Mouse (Mus musculus) kidney, postnatal 0 days (tissue): ENCODE measurements around the gene Txlng. TPM values are rescaled to one million over a fixed set of nuclear protein-coding genes. Genes with fewer than 3 reads are reported as not detected.

ENCODE experiments used
- ATAC-seq: fragments of 200-750 bp; cut with Nextera tagmentation; replicated peaks from 2 replicates; pipeline ENCODE4 v1.8.0; 2017; ENCODE audit warnings: low read depth, moderate number of reproducible peaks, moderate TSS enrichment, moderate library complexity; ENCODE audit not compliant: low FRiP score
- DNase-seq: peaks from one replicate; pipeline ENCODE4 v3.0.0-alpha.2; 2016; ENCODE audit warnings: low spot score
- H3K27ac ChIP-seq: fragments of 300-500 bp; sonication (generic); 2 replicates; pipeline ENCODE4 v1.5.1; 2014; ENCODE audit warnings: mild to moderate bottlenecking
- H3K27me3 ChIP-seq: fragments of 300-500 bp; sonication (generic); 2 replicates; pipeline ENCODE4 v1.6.1; 2014; ENCODE audit warnings: low read length, mixed read lengths; ENCODE audit not compliant: insufficient read depth
- H3K36me3 ChIP-seq: fragments of 300-500 bp; sonication (generic); 2 replicates; pipeline ENCODE4 v1.6.1; 2014; ENCODE audit warnings: low read length, mixed read lengths; ENCODE audit not compliant: insufficient read depth
- H3K4me1 ChIP-seq: fragments of 300-500 bp; sonication (generic); replicated peaks from 2 replicates; pipeline ENCODE4 v1.6.1; 2014; ENCODE audit warnings: antibody characterized with exemption, low read length, mixed read lengths; ENCODE audit not compliant: insufficient read depth
- H3K4me2 ChIP-seq: fragments of 300-500 bp; sonication (generic); 2 replicates; pipeline ENCODE4 v1.6.1; 2014; ENCODE audit warnings: mild to moderate bottlenecking, low read length, moderate library complexity, mixed read lengths
- H3K4me3 ChIP-seq: fragments of 300-500 bp; sonication (generic); replicated peaks from 2 replicates; pipeline ENCODE4 v1.5.1; 2014; ENCODE audit warnings: low read depth, low read length
- H3K9ac ChIP-seq: fragments of 300-500 bp; sonication (generic); 2 replicates; pipeline ENCODE4 v1.6.1; 2014; ENCODE audit warnings: low read depth, low read length
- H3K9me3 ChIP-seq: fragments of 300-500 bp; sonication (generic); replicated peaks from 2 replicates; pipeline ENCODE4 v1.6.1; 2016; ENCODE audit warnings: low read length, inconsistent platforms, mixed read lengths
- CTCF ChIP-seq: IDR thresholded peaks from 2 replicates; pipeline ENCODE4 v1.5.1; 2016; ENCODE audit warnings: antibody characterized with exemption, low read depth, mild to moderate bottlenecking, moderate library complexity
- WGBS: fragments of 180-500 bp; shearing (Covaris S2); extraction: QIAGEN DNeasy Blood & Tissue Kit; methylation state at CpG from one replicate; pipeline ENCODE4 v1.1.7; 2014; 5-methylcytosine and 5-hydroxymethylcytosine counted together
- polyA plus RNA-seq: library from polyadenylated mRNA; unstranded; fragments of >200 nt; fragmentation: Nextera tagmentation; extraction: Ambion mirVana; gene quantifications from 2 replicates; pipeline ENCODE4 v1.2.1, GENCODE M21; 2015

Gene Txlng
- polyA plus RNA-seq, 1 experiment from 2014 or later = 11.9 TPM

DNA sequence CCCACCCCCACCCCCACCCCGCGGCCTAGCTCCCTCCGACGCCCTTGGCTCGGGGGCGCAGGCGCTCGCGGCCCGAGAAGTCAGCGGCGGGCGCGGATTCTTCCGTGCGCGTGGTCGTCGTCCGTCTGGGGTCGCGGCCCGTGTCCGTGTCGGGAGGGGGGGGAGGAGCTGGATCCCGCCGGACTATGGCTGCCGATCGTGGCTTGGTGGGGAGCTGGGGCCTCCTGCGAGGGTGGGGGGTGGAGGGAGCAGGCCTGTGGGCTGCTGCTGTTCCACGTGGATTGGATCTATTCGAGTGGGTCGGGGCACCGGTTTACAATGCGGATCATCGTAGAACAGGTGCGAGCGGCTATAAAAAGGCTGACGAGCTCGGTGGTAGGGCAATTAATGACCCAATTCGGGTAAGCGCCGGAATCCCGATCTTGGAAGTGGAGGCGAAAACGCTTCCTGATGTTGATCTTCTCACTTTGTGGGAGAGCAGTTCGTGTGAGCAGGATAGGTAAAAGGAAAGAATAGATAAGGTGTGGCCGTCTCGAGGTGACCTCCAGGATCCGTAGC lies 68.2 kb downstream of the Txlng start:
- DNase-seq = peak; percentile 16
- H3K9me3 ChIP-seq = no peaks in the 10 kb centered on the region
- no peaks in the 10 kb centered on the region for H3K36me3 ChIP-seq
- WGBS = 33% methylated on average over 48 of the region's 50 CpGs
- H3K4me3 ChIP-seq = peak overlapping the region; percentile 66
- no peaks in the 10 kb centered on the region for H3K4me1 ChIP-seq
- peak overlapping the region; percentile 45 for H3K4me2 ChIP-seq
- no peak for TF ChIP-seq CTCF
- peak overlapping the region; percentile 99 for H3K27ac ChIP-seq
- ATAC-seq = 0 out of 2 replicates have a peak, but pooled peaks have one; percentile 2
- peak overlapping the region; percentile 85 for H3K9ac ChIP-seq
- no peaks in the 10 kb centered on the region for H3K27me3 ChIP-seq

DNA sequence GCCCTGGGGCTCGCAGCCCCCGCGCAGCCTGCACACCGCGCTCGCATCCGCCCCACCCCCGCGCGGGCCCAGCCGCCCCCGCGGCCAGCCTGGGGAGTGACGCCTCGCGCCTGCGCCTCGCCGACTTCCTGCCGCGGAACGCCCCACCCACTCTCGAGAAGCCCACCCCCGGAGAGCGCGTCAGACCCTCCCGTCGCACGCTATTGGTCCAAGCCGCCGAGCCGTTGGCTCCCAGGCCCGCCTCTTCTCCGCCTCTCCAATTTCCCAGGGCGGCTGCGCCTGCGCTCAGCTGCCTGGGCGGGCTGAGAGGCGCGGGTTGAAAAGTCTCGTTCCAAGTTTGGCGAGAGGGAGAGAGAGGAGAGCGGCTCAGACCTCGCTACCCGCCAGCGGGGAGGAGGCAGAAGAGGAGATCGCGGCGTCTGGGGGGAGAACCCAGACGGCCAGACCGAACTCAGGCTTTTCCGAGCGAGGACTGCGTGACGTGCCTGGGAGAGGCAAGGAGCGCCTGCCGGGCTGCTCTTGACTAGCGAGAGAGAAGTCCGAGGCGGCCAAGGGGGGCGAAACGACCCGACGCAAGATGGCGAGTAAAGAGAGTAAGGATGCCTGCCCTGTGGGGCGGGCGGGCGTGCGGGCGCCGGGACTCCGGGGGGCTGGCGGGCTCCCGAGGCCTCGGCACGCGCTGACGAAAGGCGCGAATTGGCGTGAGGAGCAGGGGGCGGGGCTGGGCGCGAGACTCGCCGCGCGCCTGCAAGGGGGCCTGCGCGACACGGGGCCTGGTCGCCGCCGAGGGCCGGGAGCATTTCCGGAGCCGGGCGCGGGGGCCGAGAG lies 68.9 kb downstream of the Txlng start, which contains the start of gene Rbbp7:
Gene Rbbp7, plus strand, starts transcription at position 288 of the 828 bp plus-strand sequence.
- H3K27me3 ChIP-seq = no peaks in the 10 kb centered on the region
- H3K4me3 ChIP-seq = peak within 1 kb of the TSS; percentile 66
- H3K4me1 ChIP-seq = no peaks in the 10 kb centered on the region
- H3K9me3 ChIP-seq = no peaks in the 10 kb centered on the region
- H3K27ac ChIP-seq = peak within 1 kb of the TSS; percentile 99
- peak within 1 kb of the TSS; percentile 45 for H3K4me2 ChIP-seq
- peak within 1 kb of the TSS; percentile 85 for H3K9ac ChIP-seq
- H3K36me3 ChIP-seq = no peaks in the 10 kb centered on the region
- TF ChIP-seq CTCF = no peak
- ATAC-seq (peak; percentile 97), DNase-seq (peak; percentile 95)
- WGBS = 30% methylated on average over 89 of the region's 100 CpGs

DNA sequence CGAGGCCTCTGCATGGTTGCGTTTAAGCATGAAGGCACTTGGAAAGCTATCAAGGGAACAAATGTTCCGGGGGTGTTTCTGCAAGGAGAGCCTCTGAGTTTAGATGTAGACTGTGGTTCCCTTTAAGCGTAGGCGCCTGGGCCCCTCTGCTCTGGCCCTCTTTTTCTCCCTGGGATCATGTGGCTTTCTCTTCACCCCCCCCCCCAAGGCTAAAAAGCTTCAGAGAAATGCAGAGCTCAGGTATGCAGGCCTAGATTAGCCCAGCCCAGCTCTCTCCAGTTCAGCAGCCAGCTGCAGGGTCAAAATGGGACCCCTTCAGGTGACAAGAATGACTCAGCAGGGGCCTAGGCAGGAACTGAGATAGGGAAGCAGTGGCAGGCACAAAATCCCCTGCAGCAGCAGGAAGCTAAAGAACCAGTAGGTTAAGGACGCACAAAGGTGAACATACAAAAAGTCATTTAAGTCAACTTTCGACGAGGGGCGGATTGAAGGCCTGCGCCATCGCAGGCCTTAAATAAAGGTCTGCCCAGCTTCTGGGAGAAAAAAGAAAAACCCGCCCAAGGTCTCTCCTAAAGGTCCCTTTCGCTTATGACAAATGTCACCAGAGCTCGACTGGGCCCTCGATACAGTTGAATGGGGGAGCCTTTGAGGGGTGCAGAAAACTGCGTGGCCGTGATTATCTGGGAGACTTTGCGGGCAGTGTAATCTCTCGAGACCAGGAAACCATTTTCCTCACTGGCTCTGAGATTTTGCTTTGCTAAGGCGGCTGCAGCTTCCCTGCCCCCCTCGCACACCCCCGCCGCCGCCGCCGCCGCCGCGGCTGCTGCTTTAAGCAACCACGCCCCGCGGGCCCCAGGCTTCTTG lies 69.8 kb downstream of the Txlng start:
- Histone ChIP-seq H3K36me3 (no peaks in the 10 kb centered on the region), H3K9me3 (no peaks in the 10 kb centered on the region), H3K4me1 (no peaks in the 10 kb centered on the region), H3K27me3 (no peaks in the 10 kb centered on the region), H3K4me3 (peak overlapping the region; percentile 14; the same call in 1 of the 2 replicates), H3K9ac (peak overlapping the region; percentile 37; the same call in 1 of the 2 replicates), H3K4me2 (peak overlapping the region; percentile 39), H3K27ac (peak overlapping the region; percentile 94)
- DNase-seq (peak; percentile 33), ATAC-seq (no peak)
- 34% methylated on average over 32 of the region's 32 CpGs for WGBS
- no peak for TF ChIP-seq CTCF

DNA sequence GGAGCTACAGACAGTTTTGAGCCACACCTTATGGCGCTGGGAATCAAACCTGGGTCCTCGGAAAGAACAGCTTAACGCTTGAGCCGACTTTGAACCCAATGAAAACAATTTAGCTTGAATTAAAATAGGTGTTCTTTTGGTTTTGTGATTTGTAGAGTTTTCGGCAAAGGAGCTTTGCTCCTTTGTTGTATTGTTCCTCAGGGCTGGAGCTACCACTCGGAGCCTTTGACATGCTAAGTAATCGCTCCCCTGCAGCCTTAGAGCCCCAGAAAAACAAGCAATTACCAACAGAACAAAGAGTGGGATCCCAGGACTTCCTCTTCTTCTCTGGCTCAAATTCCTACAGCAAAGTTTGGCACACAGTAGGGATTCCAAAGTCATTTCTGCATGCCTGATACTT lies 73.2 kb downstream of the Txlng start:
- no peak for DNase-seq
- no peak for TF ChIP-seq CTCF
- Histone ChIP-seq H3K9ac (no peak overlapping the region), H3K36me3 (no peaks in the 10 kb centered on the region), H3K27me3 (no peaks in the 10 kb centered on the region), H3K9me3 (no peaks in the 10 kb centered on the region), H3K27ac (no peak overlapping the region), H3K4me1 (no peaks in the 10 kb centered on the region), H3K4me3 (no peak overlapping the region), H3K4me2 (no peak overlapping the region)
- no peak for ATAC-seq
- 60% methylated on average over 7 of the region's 7 CpGs for WGBS

DNA sequence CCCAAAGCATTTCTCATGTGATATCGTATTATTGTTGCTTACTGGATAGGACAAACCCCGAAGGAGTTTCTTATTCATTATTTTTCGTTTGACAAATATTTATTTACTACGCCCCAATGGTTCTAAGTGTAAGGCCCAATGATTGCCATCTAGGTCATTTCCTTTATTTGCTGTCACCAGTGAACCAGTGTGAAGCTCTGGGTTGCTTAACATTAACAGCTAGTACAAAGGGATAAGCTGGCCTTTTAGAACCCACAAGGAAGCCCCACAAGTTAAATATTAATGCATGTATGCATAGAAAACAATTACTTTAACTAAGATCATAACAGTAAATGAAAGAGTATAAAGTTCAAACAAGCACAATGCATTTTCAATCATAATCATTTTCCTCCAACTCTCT lies 74.9 kb downstream of the Txlng start:
- Histone ChIP-seq H3K27ac (no peak overlapping the region), H3K4me1 (no peaks in the 10 kb centered on the region), H3K36me3 (no peaks in the 10 kb centered on the region), H3K9me3 (no peaks in the 10 kb centered on the region), H3K4me2 (no peak overlapping the region), H3K4me3 (no peak overlapping the region), H3K9ac (no peak overlapping the region), H3K27me3 (no peaks in the 10 kb centered on the region)
- ATAC-seq (no peak), DNase-seq (no peak)
- no peak for TF ChIP-seq CTCF
- 80% methylated on average over 4 of the region's 4 CpGs for WGBS

DNA sequence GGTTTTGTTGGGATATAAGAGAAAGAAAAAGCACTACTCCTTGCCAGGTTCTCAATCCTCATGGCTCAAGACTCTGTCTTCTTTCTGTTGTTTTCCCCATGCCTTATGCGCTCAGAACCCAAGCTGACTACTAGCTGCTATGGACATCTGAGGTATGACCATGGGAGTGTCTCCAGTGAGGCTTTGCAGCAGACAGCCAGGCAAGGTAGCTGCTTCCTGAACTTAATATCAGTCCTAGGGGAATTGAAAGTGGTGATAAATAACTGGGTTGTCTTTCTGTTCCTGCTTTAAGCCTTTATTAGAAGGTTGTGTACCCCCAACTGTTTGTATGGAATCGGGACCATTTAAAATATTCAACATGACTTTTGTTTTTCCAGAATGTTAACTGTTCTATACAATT lies 76.8 kb downstream of the Txlng start:
- H3K36me3 ChIP-seq = no peaks in the 10 kb centered on the region
- no peak overlapping the region for H3K4me2 ChIP-seq
- no peaks in the 10 kb centered on the region for H3K4me1 ChIP-seq
- no peak for ATAC-seq
- H3K27me3 ChIP-seq = no peaks in the 10 kb centered on the region
- DNase-seq = no peak
- H3K27ac ChIP-seq = no peak overlapping the region
- no peaks in the 10 kb centered on the region for H3K9me3 ChIP-seq
- TF ChIP-seq CTCF = no peak
- WGBS = 90% methylated on average over 2 of the region's 2 CpGs
- H3K4me3 ChIP-seq = no peak overlapping the region
- no peak overlapping the region for H3K9ac ChIP-seq
